Mouse (Mus musculus): ENCODE results near the gene Grin2b. TPM values are rescaled to one million over a fixed set of nuclear protein-coding genes. Genes with fewer than 3 reads are reported as not detected.
"Not testable (repeated sequence)": the region's sequence is repeated elsewhere in the genome, so short reads cannot be mapped to it uniquely, and the experiment has no call there.

The Grin2b gene
- polyA plus RNA-seq, 1 experiment from 2014 or later = 2.1 TPM

- Histone ChIP-seq H3K4me3 (ENCODE audit: low read depth, low read length) (no peak overlapping the region), H3K36me3 (ENCODE audit: control insufficient read depth, insufficient read depth, low read length) (no peaks in the 10 kb centered on the region), H3K9me3 (ENCODE audit: control insufficient read depth, low read length) (no peaks in the 10 kb centered on the region), H3K4me1 (ENCODE audit: control insufficient read depth, insufficient read depth, low read length) (no peaks in the 10 kb centered on the region), H3K9ac (ENCODE audit: low read length) (no peak overlapping the region), H3K27ac (ENCODE audit: low read depth, low read length) (no peak overlapping the region), H3K4me2 (ENCODE audit: low read depth) (no peak overlapping the region), H3K27me3 (ENCODE audit: control insufficient read depth, insufficient read depth, low read length) (no peaks in the 10 kb centered on the region)
- ATAC-seq (ENCODE audit: insufficient read depth, low FRiP score, low TSS enrichment) (no peak), DNase-seq (ENCODE audit: low spot score) (no peak)
- 74% methylated on average over 2 of the region's 2 CpGs for WGBS
Measured at GRCm38 (mm10) chr6:135684206-135684605, 489.1 kb downstream of the Grin2b start.

- H3K27me3 ChIP-seq (ENCODE audit: control insufficient read depth, insufficient read depth, low read length); H3K4me3 ChIP-seq (ENCODE audit: low read depth, low read length); H3K36me3 ChIP-seq (ENCODE audit: control insufficient read depth, insufficient read depth, low read length); H3K9ac ChIP-seq (ENCODE audit: low read length); H3K9me3 ChIP-seq (ENCODE audit: control insufficient read depth, low read length); H3K4me1 ChIP-seq (ENCODE audit: control insufficient read depth, insufficient read depth, low read length); H3K4me2 ChIP-seq (ENCODE audit: low read depth); ATAC-seq (ENCODE audit: insufficient read depth, low FRiP score, low TSS enrichment); DNase-seq (ENCODE audit: low spot score); H3K27ac ChIP-seq (ENCODE audit: low read depth, low read length): not testable (repeated sequence)
- WGBS = 91% methylated on average over 4 of the region's 4 CpGs
Measured at GRCm38 (mm10) chr6:135681423-135681822, 491.9 kb downstream of the Grin2b start.

DNA sequence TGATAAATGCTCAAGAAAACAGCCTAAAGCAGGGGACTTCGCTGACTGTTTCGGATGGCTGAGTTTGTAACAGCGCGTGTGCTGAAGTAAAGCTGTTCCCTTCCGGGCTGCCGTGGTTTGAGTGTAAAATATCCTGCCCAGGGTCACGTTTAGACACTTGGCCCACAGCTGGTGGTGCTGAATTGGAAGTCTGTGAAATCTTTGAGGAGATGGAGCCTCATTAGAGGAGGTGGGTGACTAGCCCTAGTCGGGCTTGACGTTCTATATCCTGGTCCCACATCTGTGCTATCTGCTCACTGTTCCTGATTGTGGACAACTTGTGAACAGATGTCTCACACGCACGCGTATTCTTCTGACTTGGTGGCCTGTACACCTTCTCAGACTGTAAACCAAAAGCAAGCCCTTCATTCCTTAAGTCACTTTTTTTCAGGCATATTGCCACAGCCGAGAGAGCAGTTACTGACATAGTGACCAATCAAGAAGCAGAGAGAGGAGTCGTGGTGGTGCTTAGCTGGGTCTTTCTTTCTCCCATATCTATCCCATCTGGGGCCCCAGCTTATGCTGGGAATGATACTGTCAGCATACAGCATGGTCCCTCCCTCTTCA is 493.1 kb downstream of the Grin2b start:
- Histone ChIP-seq H3K4me2 (ENCODE audit: low read depth) (no peak overlapping the region), H3K9me3 (ENCODE audit: control insufficient read depth, low read length) (no peaks in the 10 kb centered on the region), H3K27me3 (ENCODE audit: control insufficient read depth, insufficient read depth, low read length) (no peaks in the 10 kb centered on the region), H3K4me1 (ENCODE audit: control insufficient read depth, insufficient read depth, low read length) (no peaks in the 10 kb centered on the region), H3K9ac (ENCODE audit: low read length) (no peak overlapping the region), H3K27ac (ENCODE audit: low read depth, low read length) (no peak overlapping the region), H3K36me3 (ENCODE audit: control insufficient read depth, insufficient read depth, low read length) (no peaks in the 10 kb centered on the region), H3K4me3 (ENCODE audit: low read depth, low read length) (no peak overlapping the region)
- WGBS = 80% methylated on average over 14 of the region's 14 CpGs
- ATAC-seq (ENCODE audit: insufficient read depth, low FRiP score, low TSS enrichment) (no peak), DNase-seq (ENCODE audit: low spot score) (no peak)

- ATAC-seq (ENCODE audit: insufficient read depth, low FRiP score, low TSS enrichment) (no peak), DNase-seq (ENCODE audit: low spot score) (no peak)
- WGBS = 31% methylated on average over 4 of the region's 4 CpGs
- Histone ChIP-seq H3K9me3 (ENCODE audit: control insufficient read depth, low read length) (no peaks in the 10 kb centered on the region), H3K27me3 (ENCODE audit: control insufficient read depth, insufficient read depth, low read length) (no peaks in the 10 kb centered on the region), H3K36me3 (ENCODE audit: control insufficient read depth, insufficient read depth, low read length) (no peaks in the 10 kb centered on the region), H3K4me1 (ENCODE audit: control insufficient read depth, insufficient read depth, low read length) (no peaks in the 10 kb centered on the region; the same call in 1 of the 2 replicates), H3K4me2 (ENCODE audit: low read depth) (no peak overlapping the region), H3K27ac (ENCODE audit: low read depth, low read length) (no peak overlapping the region), H3K4me3 (ENCODE audit: low read depth, low read length) (no peak overlapping the region), H3K9ac (ENCODE audit: low read length) (no peak overlapping the region)
Measured at GRCm38 (mm10) chr6:135674380-135674779, 498.9 kb downstream of the Grin2b start.

GRCm38 (mm10) chr6:135672003-135672402 is 501.3 kb downstream of the Grin2b start:
- H3K4me2 ChIP-seq (ENCODE audit: low read depth) = no peak overlapping the region
- H3K27ac ChIP-seq (ENCODE audit: low read depth, low read length) = no peak overlapping the region
- no peak for ATAC-seq (ENCODE audit: insufficient read depth, low FRiP score, low TSS enrichment)
- no peaks in the 10 kb centered on the region for H3K9me3 ChIP-seq (ENCODE audit: control insufficient read depth, low read length)
- no peak for DNase-seq (ENCODE audit: low spot score)
- no peak overlapping the region for H3K9ac ChIP-seq (ENCODE audit: low read length)
- H3K4me1 ChIP-seq (ENCODE audit: control insufficient read depth, insufficient read depth, low read length) = no peaks in the 10 kb centered on the region; the same call in 1 of the 2 replicates
- no peak overlapping the region for H3K4me3 ChIP-seq (ENCODE audit: low read depth, low read length)
- H3K36me3 ChIP-seq (ENCODE audit: control insufficient read depth, insufficient read depth, low read length) = no peaks in the 10 kb centered on the region
- no peaks in the 10 kb centered on the region for H3K27me3 ChIP-seq (ENCODE audit: control insufficient read depth, insufficient read depth, low read length)

Small RNAs within 50 kb of the gene (microRNA-seq; reads per million reads assigned to microRNA genes)
- gene Gm22892 = not detected

Other genes with a start within 250 kb of the Grin2b start
- gene Gm8994, start 154.0 kb upstream of the Grin2b start, polyA plus RNA-seq (2014; fragmentation: Nextera tagmentation; extraction: Ambion mirVana) = not detected in 2 replicates
- not detected in 2 replicates for gene E330021D16Rik, start 242.1 kb upstream of the Grin2b start, polyA plus RNA-seq (2014; fragmentation: Nextera tagmentation; extraction: Ambion mirVana)